Mouse (Mus musculus) testis, postnatal 14 days (tissue): ENCODE results near the gene Slc13a2.

ENCODE experiments used
- DNase-seq: peaks from one replicate; pipeline ENCODE4 v3.0.0; 2021; ENCODE audit warnings: low spot score

Gene Slc13a2

GRCm38 (mm10) chr11:78353081-78353480 lies 68.9 kb downstream of the Slc13a2 start:
- DNase-seq: no peak

GRCm38 (mm10) chr11:78349441-78350358 lies 72.3 kb downstream of the Slc13a2 start:
- DNase-seq: no peak

- DNase-seq: no peak
Observed at GRCm38 (mm10) chr11:78348474-78348873, 73.5 kb downstream of the Slc13a2 start.

- DNase-seq: no peak
Observed at GRCm38 (mm10) chr11:78347908-78348307, 74.1 kb downstream of the Slc13a2 start.
